Mouse (Mus musculus) megakaryocyte, embryonic 14.5 days (primary cell): ENCODE results near the gene Dnah3.

Source experiments
- FLI1 ChIP-seq: IDR thresholded peaks from 2 replicates; pipeline ENCODE4 v1.6.1; 2012; ENCODE audit warnings: low read length, inconsistent platforms, mixed read lengths
- GATA1 ChIP-seq: IDR thresholded peaks from 3 replicates; pipeline ENCODE4 v1.6.1; 2012; ENCODE audit warnings: mixed read lengths, low read length, inconsistent platforms, borderline replicate concordance

GRCm38 (mm10) chr7:120094216-120094615, 864 bp downstream of the Dnah3 start:
- TF ChIP-seq FLI1 (no peak), GATA1 (no peak)
